Mouse (Mus musculus): ENCODE measurements around the gene Slc25a10. TPM values are rescaled to one million over a fixed set of nuclear protein-coding genes. Genes with fewer than 3 reads are reported as not detected.
A peak's percentile ranks its signal among the peaks of the same experiment; 100 is the strongest.

Slc25a10 gene
- polyA plus RNA-seq, 3 experiments from 2014 or later, result 12.4 to 14.3 (median 12.7) TPM

GRCm38 (mm10) chr11:120485251-120485650 is 6.4 kb upstream of the Slc25a10 start:
- no peak for ATAC-seq

- ATAC-seq, result no peak
Measured at GRCm38 (mm10) chr11:120488516-120488915, 3.1 kb upstream of the Slc25a10 start.

- ATAC-seq, result peak; percentile 30
Measured at GRCm38 (mm10) chr11:120489054-120489761, 2.4 kb upstream of the Slc25a10 start.

GRCm38 (mm10) chr11:120490291-120491046 is 1.2 kb upstream of the Slc25a10 start:
- no peak for ATAC-seq

GRCm38 (mm10) chr11:120492024-120492877 is 611 bp downstream of the Slc25a10 start:
- ATAC-seq, result peak; percentile 49

GRCm38 (mm10) chr11:120492878-120493203 is 1.2 kb downstream of the Slc25a10 start:
- ATAC-seq, result no peak

- no peak for ATAC-seq
Measured at GRCm38 (mm10) chr11:120493351-120493750, 1.7 kb downstream of the Slc25a10 start.

GRCm38 (mm10) chr11:120493911-120494310 is 2.3 kb downstream of the Slc25a10 start:
- no peak for ATAC-seq

- no peak for ATAC-seq
Measured at GRCm38 (mm10) chr11:120497436-120497835, 5.8 kb downstream of the Slc25a10 start.

GRCm38 (mm10) chr11:120498226-120498625 is 6.6 kb downstream of the Slc25a10 start:
- no peak for ATAC-seq

GRCm38 (mm10) chr11:120498891-120499290 is 7.3 kb downstream of the Slc25a10 start:
- ATAC-seq, result no peak

GRCm38 (mm10) chr11:120499894-120500293 is 8.3 kb downstream of the Slc25a10 start:
- no peak for ATAC-seq

GRCm38 (mm10) chr11:120500357-120500756 is 8.7 kb downstream of the Slc25a10 start:
- ATAC-seq, result no peak

GRCm38 (mm10) chr11:120501018-120501417 is 9.4 kb downstream of the Slc25a10 start:
- ATAC-seq, result no peak

GRCm38 (mm10) chr11:120501701-120502100 is 10.1 kb downstream of the Slc25a10 start:
- no peak for ATAC-seq

GRCm38 (mm10) chr11:120505661-120506060 is 14.0 kb downstream of the Slc25a10 start:
- ATAC-seq, result no peak

GRCm38 (mm10) chr11:120506899-120507298 is 15.3 kb downstream of the Slc25a10 start:
- no peak for ATAC-seq

GRCm38 (mm10) chr11:120507611-120508289 is 16.1 kb downstream of the Slc25a10 start:
- ATAC-seq, result no peak

GRCm38 (mm10) chr11:120508290-120508870 is 16.7 kb downstream of the Slc25a10 start:
- ATAC-seq, result no peak

GRCm38 (mm10) chr11:120509940-120510339 is 18.3 kb downstream of the Slc25a10 start:
- ATAC-seq, result no peak

GRCm38 (mm10) chr11:120510375-120511030 is 18.9 kb downstream of the Slc25a10 start:
- ATAC-seq, result no peak
